8 mouse cellular contexts compared by ENCODE assay signal in the genomic region with DNA sequence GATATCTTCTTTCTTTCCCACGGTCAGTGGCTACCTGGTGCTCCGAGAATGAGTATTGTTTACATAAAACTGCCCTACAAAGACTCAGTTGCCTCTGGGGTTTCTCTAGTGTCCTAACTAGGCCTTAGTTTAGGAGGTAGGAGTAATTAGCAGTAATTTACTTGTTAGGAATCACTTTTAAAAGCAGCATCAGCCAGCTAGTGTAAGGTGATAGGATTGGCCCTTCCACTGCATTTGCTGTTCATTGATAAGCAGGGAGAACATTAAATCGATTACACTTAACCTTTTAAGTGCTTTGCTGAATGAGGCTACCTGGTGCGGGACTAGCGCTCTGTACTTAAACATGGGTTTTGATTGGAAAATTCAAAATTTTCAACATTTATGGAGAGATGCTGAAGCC. TPM values are rescaled to one million over a fixed set of nuclear protein-coding genes. Genes with fewer than 3 reads are reported as not detected.
A peak's percentile ranks its signal among the peaks of the same experiment; 100 is the strongest.
DNase-seq lines count a peak whose midpoint lies in the region; ATAC-seq lines count a peak whose summit lies in the region.

No protein-coding gene starts in this region.

- no peak for ATAC-seq in heart, embryonic 12.5 days (ENCODE audit: insufficient number of reproducible peaks, low FRiP score)
- no peak for ATAC-seq in embryonic facial prominence, embryonic 11.5 days (replicated peaks; ENCODE audit: insufficient number of reproducible peaks, low FRiP score, low TSS enrichment, low read depth)
- ATAC-seq in hindbrain, embryonic 16.5 days: no peak
- no peak for ATAC-seq in midbrain, embryonic 14.5 days (ENCODE audit: low FRiP score, low TSS enrichment)
- ATAC-seq in megakaryocyte-erythroid progenitor cell, adult 5-6 weeks (replicated peaks; ENCODE audit: low FRiP score, low TSS enrichment, poor library complexity, severe bottlenecking): no peak

- no peaks in the 10 kb centered on the region; the same call in 1 of the 2 replicates for H3K9me3 ChIP-seq in heart, embryonic 12.5 days (replicated peaks)
- H3K9me3 ChIP-seq in embryonic facial prominence, embryonic 11.5 days (replicated peaks; ENCODE audit: control insufficient read depth, low read length): no peaks in the 10 kb centered on the region
- H3K9me3 ChIP-seq in hindbrain, embryonic 16.5 days (ENCODE audit: control insufficient read depth, low read length): no peaks in the 10 kb centered on the region
- no peaks in the 10 kb centered on the region for H3K9me3 ChIP-seq in midbrain, embryonic 14.5 days (ENCODE audit: control insufficient read depth, low read length)

- peak overlapping the region; percentile 90 for H3K9ac ChIP-seq in heart, embryonic 12.5 days
- peak overlapping the region; percentile 35; the same call in 1 of the 2 replicates for H3K9ac ChIP-seq in embryonic facial prominence, embryonic 11.5 days (replicated peaks; ENCODE audit: low read length)
- peak overlapping the region; percentile 73 for H3K9ac ChIP-seq in hindbrain, embryonic 16.5 days (ENCODE audit: low read depth, low read length)
- H3K9ac ChIP-seq in midbrain, embryonic 14.5 days (replicated peaks; ENCODE audit: low read length): 0 out of 2 replicates have a peak overlapping the region, but pooled peaks have one; percentile 76

- WGBS in heart, embryonic 12.5 days: 38% methylated on average over 5 of the region's 5 CpGs
- 42% methylated on average over 5 of the region's 5 CpGs for WGBS in embryonic facial prominence, embryonic 11.5 days
- 53% methylated on average over 5 of the region's 5 CpGs for WGBS in hindbrain, embryonic 16.5 days
- WGBS in midbrain, embryonic 14.5 days: 54% methylated on average over 5 of the region's 5 CpGs

- intact Hi-C loops in heart, postnatal 36 days (cut with DNase I): loop anchor here (2.0 to 5.0 kb wide), 2 partner anchors 43 to 314 kb away; no protein-coding TSS in a partner anchor
- intact Hi-C loops in left cerebral cortex, postnatal 4 days (cut with DNase I): loop anchor here (10.0 kb wide), 1 partner anchor 111 kb away; no protein-coding TSS in a partner anchor

- H3K27me3 ChIP-seq in heart, embryonic 12.5 days (replicated peaks): no peaks in the 10 kb centered on the region
- no peaks in the 10 kb centered on the region for H3K27me3 ChIP-seq in embryonic facial prominence, embryonic 11.5 days (ENCODE audit: control insufficient read depth, insufficient read depth, low read length)
- H3K27me3 ChIP-seq in hindbrain, embryonic 16.5 days (replicated peaks; ENCODE audit: control insufficient read depth, insufficient read depth, low read length): no peaks in the 10 kb centered on the region
- H3K27me3 ChIP-seq in midbrain, embryonic 14.5 days (ENCODE audit: control insufficient read depth, insufficient read depth, low read length): no peaks in the 10 kb centered on the region

- H3K4me1 ChIP-seq in heart, embryonic 12.5 days (replicated peaks): peaks cover 49% of the 10 kb centered on the region
- peaks cover 3% of the 10 kb centered on the region; the same call in 1 of the 2 replicates for H3K4me1 ChIP-seq in embryonic facial prominence, embryonic 11.5 days (ENCODE audit: control insufficient read depth, insufficient read depth, low read length)
- H3K4me1 ChIP-seq in hindbrain, embryonic 16.5 days (ENCODE audit: control insufficient read depth, insufficient read depth, low read depth, low read length): peaks cover 25% of the 10 kb centered on the region
- peaks cover 23% of the 10 kb centered on the region for H3K4me1 ChIP-seq in midbrain, embryonic 14.5 days (ENCODE audit: control insufficient read depth, insufficient read depth, low read length)

- H3K27ac ChIP-seq in heart, embryonic 12.5 days (ENCODE audit: poor library complexity, severe bottlenecking): peak overlapping the region; percentile 94
- H3K27ac ChIP-seq in embryonic facial prominence, embryonic 11.5 days (replicated peaks; ENCODE audit: low read depth, low read length): no peak overlapping the region
- no peak overlapping the region for H3K27ac ChIP-seq in hindbrain, embryonic 16.5 days (ENCODE audit: low read depth, low read length)
- no peak overlapping the region for H3K27ac ChIP-seq in midbrain, embryonic 14.5 days (replicated peaks; ENCODE audit: low read depth, low read length)

- no peaks in the 10 kb centered on the region for H3K36me3 ChIP-seq in heart, embryonic 12.5 days
- H3K36me3 ChIP-seq in embryonic facial prominence, embryonic 11.5 days (replicated peaks; ENCODE audit: control insufficient read depth, insufficient read depth, low read depth, low read length): no peaks in the 10 kb centered on the region
- H3K36me3 ChIP-seq in hindbrain, embryonic 16.5 days (ENCODE audit: control insufficient read depth, insufficient read depth, low read length): no peaks in the 10 kb centered on the region
- H3K36me3 ChIP-seq in midbrain, embryonic 14.5 days (ENCODE audit: control insufficient read depth, insufficient read depth, low read length): no peaks in the 10 kb centered on the region

- H3K4me2 ChIP-seq in heart, embryonic 12.5 days: peak overlapping the region; percentile 74
- H3K4me2 ChIP-seq in embryonic facial prominence, embryonic 11.5 days (ENCODE audit: low read depth, low read length): peak overlapping the region; percentile 53
- peak overlapping the region; percentile 87 for H3K4me2 ChIP-seq in hindbrain, embryonic 16.5 days (ENCODE audit: low read length)
- peak overlapping the region; percentile 72 for H3K4me2 ChIP-seq in midbrain, embryonic 14.5 days (ENCODE audit: low read length)

- peak overlapping the region; percentile 76 for H3K4me3 ChIP-seq in heart, embryonic 12.5 days
- H3K4me3 ChIP-seq in embryonic facial prominence, embryonic 11.5 days (ENCODE audit: low read depth, low read length): peak overlapping the region; percentile 76
- H3K4me3 ChIP-seq in hindbrain, embryonic 16.5 days (ENCODE audit: low read length): peak overlapping the region; percentile 58
- peak overlapping the region; percentile 75 for H3K4me3 ChIP-seq in midbrain, embryonic 14.5 days (replicated peaks; ENCODE audit: low read depth, low read length)

- no peak for DNase-seq in heart, postnatal 36 days
- DNase-seq in embryonic facial prominence, embryonic 11.5 days (ENCODE audit: low spot score): no peak
- DNase-seq in midbrain, embryonic 14.5 days: no peak
- no peak for DNase-seq in left cerebral cortex, postnatal 4 days
- no peak for DNase-seq in ovary, adult 18-20 months (ENCODE audit: low spot score)

RNA-seq across cellular contexts. Expression of gene Slc13a4, which starts 54.5 kb away (rescaled TPM):
- 2.1 and 2.4 TPM in 2 replicates for polyA plus RNA-seq in heart, embryonic 12.5 days (2016; fragmentation: Nextera tagmentation; extraction: Ambion mirVana)
- under 1 TPM; 0.11 to 0.17 TPM for total RNA-seq in heart, postnatal 36 days (2021)
- polyA plus RNA-seq in embryonic facial prominence, embryonic 11.5 days (2014; fragmentation: Nextera tagmentation; extraction: Ambion mirVana): 0.25 and 0.36 TPM in 2 replicates
- polyA plus RNA-seq in hindbrain, embryonic 16.5 days (2015; fragmentation: Nextera tagmentation; extraction: Ambion mirVana): 11.0 and 11.2 TPM in 2 replicates
- 0.19 and 3.3 TPM in 2 replicates for polyA plus RNA-seq in midbrain, embryonic 14.5 days (2014; fragmentation: Nextera tagmentation; extraction: Ambion mirVana)
- 10 to 100 TPM; 11.6 to 12.0 TPM for total RNA-seq in left cerebral cortex, postnatal 4 days (2021)
- total RNA-seq in megakaryocyte-erythroid progenitor cell, adult 5-6 weeks (2014; fragmentation: Nextera tagmentation): not detected in 2 replicates
- not detected in 2 replicates for total RNA-seq in megakaryocyte-erythroid progenitor cell, adult 5-6 weeks (2017)

Comparison
In these comparisons a context has a peak if more than half of its experiments do, and no peak if none do; other contexts are left out.
1. H3K9ac ChIP-seq: peak in every context shown above with its lines; median percentile 90 in heart, embryonic 12.5 days; 76 in midbrain, embryonic 14.5 days; 73 in hindbrain, embryonic 16.5 days; 35 in embryonic facial prominence, embryonic 11.5 days.